Comparison of ENCODE assay signal across 9 mouse cellular contexts in genomic region chr9:96353121-96353769, GRCm38 (mm10). TPM values are rescaled to one million over a fixed set of nuclear protein-coding genes. Genes with fewer than 3 reads are reported as not detected.
DNase-seq lines count a peak whose midpoint lies in the region.
"Had no signal": no experiment of that assay in that cellular context is flagged by ENCODE, and none has a peak within 500 bp of the region (broad histone marks: within the 10 kb centered on the region; RNA-seq: fewer than 3 reads in every experiment).

No protein-coding gene starts in this region.

- DNase-seq in heart, adult 11 months, result peak; percentile 61
- DNase-seq in heart, postnatal 36 days, result no peak
- peak; percentile 16 to 47 for DNase-seq in thymus, adult 18-20 months
- DNase-seq in thymus, postnatal 10 days (ENCODE audit: low spot score in 2 of 2), result no peak
- DNase-seq in naive thymus-derived CD4-positive, alpha-beta T cell, adult 2 months (ENCODE audit: low read depth), result peak; percentile 69
- DNase-seq in lung, postnatal 14 days, result no peak
- DNase-seq in c-Kit-positive CD71-positive TER-119-positive erythroid progenitor cells, embryonic 14.5 days (ENCODE audit: low spot score), result no peak
- no peak for DNase-seq in layer of hippocampus, postnatal 10 days (ENCODE audit: low spot score in 2 of 2)
- DNase-seq: spleen, adult 18-20 months had no signal

- intact Hi-C loops in heart, postnatal 36 days (cut with DNase I), result no loop called here

RNA-seq across cellular contexts. Expression of gene Atp1b3, which starts 11.0 kb away (rescaled TPM):
- total RNA-seq in heart, postnatal 36 days (2021), result 10 to 100 TPM; 54.8 to 56.6 TPM
- 100 to 1,000 TPM in 1 of 2 experiments, 10 to 100 TPM in 1; 95.0 to 100 TPM for total RNA-seq in layer of hippocampus, postnatal 10 days (2021)

Comparison
In these comparisons a context has a peak if more than half of its experiments do, and no peak if none do; other contexts are left out.
1. DNase-seq: peak in heart, adult 11 months (single experiment), thymus, adult 18-20 months (2 of 2) and naive thymus-derived CD4-positive, alpha-beta T cell, adult 2 months (single experiment); none in heart, postnatal 36 days (0 of 2), thymus, postnatal 10 days (0 of 2), lung, postnatal 14 days (single experiment), c-Kit-positive CD71-positive TER-119-positive erythroid progenitor cells, embryonic 14.5 days (single experiment) and layer of hippocampus, postnatal 10 days (0 of 2).